Mouse (Mus musculus) stomach, postnatal 0 days (tissue): ENCODE results near the gene Cplx2.
A peak's percentile ranks its signal among the peaks of the same experiment; 100 is the strongest.

ENCODE experiments used
- CTCF ChIP-seq: IDR thresholded peaks from 2 replicates; pipeline ENCODE4 v1.5.1; 2016; ENCODE audit warnings: antibody characterized with exemption, low read depth, mild to moderate bottlenecking, moderate library complexity
- EP300 ChIP-seq: optimal IDR thresholded peaks from 2 replicates; pipeline ENCODE3; 2016; ENCODE audit warnings: antibody characterized with exemption

GRCm38 (mm10) chr13:54322396-54323306 lies 48.5 kb upstream of the Cplx2 start:
- TF ChIP-seq CTCF, result peak; percentile 78
- no peak for TF ChIP-seq EP300
